Mouse (Mus musculus): ENCODE measurements around the gene Zfhx3.

DNA sequence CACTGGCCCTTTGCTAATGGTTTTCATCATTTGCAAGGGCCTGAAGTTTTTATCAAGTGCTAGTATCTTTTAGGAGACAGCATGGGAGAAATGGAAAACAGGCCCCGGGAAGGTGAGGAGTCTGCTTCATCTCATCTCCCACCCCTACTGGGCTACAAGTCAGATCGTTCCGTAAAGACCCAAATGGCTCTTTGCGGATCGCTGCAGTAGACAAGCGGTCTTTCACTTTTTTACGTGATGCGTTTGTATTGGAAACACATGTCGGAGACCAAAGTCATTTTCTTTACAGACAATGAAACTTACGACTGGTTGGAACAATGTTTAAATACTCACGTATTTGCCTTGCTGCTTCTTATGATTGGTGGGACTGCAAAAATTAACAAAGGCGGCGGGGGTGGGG, 32.0 kb downstream of the Zfhx3 start:
- no peak for TF ChIP-seq CTCF (IDR thresholded peaks at IDR 0.05)
- TF ChIP-seq EP300 (IDR thresholded peaks at IDR 0.05), result no peak
